Mouse (Mus musculus) neural tube, embryonic 10.5 days (tissue): ENCODE results near the gene Tbc1d13.
"Not testable (repeated sequence)": the region's sequence is repeated elsewhere in the genome, so short reads cannot be mapped to it uniquely, and the experiment has no call there.

Experiments
- DNase-seq: peaks from one replicate; pipeline ENCODE4 v3.0.0-alpha.2; 2017; ENCODE audit warnings: low spot score; ENCODE audit errors: extremely low spot score

Gene Tbc1d13

GRCm38 (mm10) chr2:30177700-30178675 is 44.4 kb downstream of the Tbc1d13 start, which contains the start of gene Spout1:
Gene Spout1 (minus strand): TSS chr2:30178459.
- peak; percentile 96 for DNase-seq

GRCm38 (mm10) chr2:30178711-30179110 is 45.2 kb downstream of the Tbc1d13 start:
- not testable (repeated sequence) for DNase-seq

GRCm38 (mm10) chr2:30182424-30182823 is 48.9 kb downstream of the Tbc1d13 start:
- no peak for DNase-seq

GRCm38 (mm10) chr2:30183721-30184120 is 50.2 kb downstream of the Tbc1d13 start:
- DNase-seq, result no peak

- DNase-seq, result no peak
Observed at GRCm38 (mm10) chr2:30185276-30185675, 51.7 kb downstream of the Tbc1d13 start.

GRCm38 (mm10) chr2:30185681-30186080 is 52.1 kb downstream of the Tbc1d13 start:
- no peak for DNase-seq

GRCm38 (mm10) chr2:30191790-30192580 is 58.4 kb downstream of the Tbc1d13 start:
- DNase-seq, result no peak

GRCm38 (mm10) chr2:30194656-30195055 is 61.1 kb downstream of the Tbc1d13 start:
- DNase-seq, result no peak

GRCm38 (mm10) chr2:30198021-30198420 is 64.5 kb downstream of the Tbc1d13 start:
- no peak for DNase-seq

- DNase-seq, result no peak
Observed at GRCm38 (mm10) chr2:30199984-30200383, 66.4 kb downstream of the Tbc1d13 start.

GRCm38 (mm10) chr2:30200388-30200925 is 66.9 kb downstream of the Tbc1d13 start:
- no peak for DNase-seq
